Mouse (Mus musculus): ENCODE data around the gene Phxr2. TPM values are rescaled to one million over a fixed set of nuclear protein-coding genes. Genes with fewer than 3 reads are reported as not detected.
"Not testable (repeated sequence)": the region's sequence is repeated elsewhere in the genome, so short reads cannot be mapped to it uniquely, and the experiment has no call there.

Gene Phxr2
- polyA plus RNA-seq, 1 experiment from 2014 or later = not detected

GRCm38 (mm10) chr10:99168404-99168803, 42.3 kb upstream of the Phxr2 start:
- Histone ChIP-seq H3K4me1 (replicated peaks; ENCODE audit: control insufficient read depth, insufficient read depth, low read length) (peaks cover 3% of the 10 kb centered on the region; the same call in 1 of the 2 replicates), H3K4me2 (replicated peaks; ENCODE audit: low read depth) (no peak overlapping the region), H3K9ac (ENCODE audit: low read depth, low read length) (no peak overlapping the region), H3K27me3 (replicated peaks; ENCODE audit: control insufficient read depth, insufficient read depth, low read length) (no peaks in the 10 kb centered on the region), H3K9me3 (ENCODE audit: control insufficient read depth) (no peaks in the 10 kb centered on the region), H3K4me3 (ENCODE audit: low read depth, low read length) (no peak overlapping the region), H3K36me3 (ENCODE audit: control insufficient read depth, insufficient read depth) (no peaks in the 10 kb centered on the region), H3K27ac (ENCODE audit: low read depth, low read length) (no peak overlapping the region)
- TF ChIP-seq CTCF (IDR thresholded peaks at IDR 0.05; ENCODE audit: low read depth) = peak; percentile 49
- 77% methylated on average over 6 of the region's 6 CpGs for WGBS
- no peak for ATAC-seq

- Histone ChIP-seq H3K36me3 (ENCODE audit: control insufficient read depth, insufficient read depth) (no peaks in the 10 kb centered on the region), H3K27me3 (replicated peaks; ENCODE audit: control insufficient read depth, insufficient read depth, low read length) (no peaks in the 10 kb centered on the region), H3K4me3 (ENCODE audit: low read depth, low read length) (no peak overlapping the region), H3K9ac (ENCODE audit: low read depth, low read length) (no peak overlapping the region), H3K27ac (ENCODE audit: low read depth, low read length) (no peak overlapping the region), H3K4me1 (replicated peaks; ENCODE audit: control insufficient read depth, insufficient read depth, low read length) (peaks cover 3% of the 10 kb centered on the region; the same call in 1 of the 2 replicates), H3K9me3 (ENCODE audit: control insufficient read depth) (no peaks in the 10 kb centered on the region), H3K4me2 (replicated peaks; ENCODE audit: low read depth) (no peak overlapping the region)
- 63% methylated on average over 3 of the region's 3 CpGs for WGBS
- no peak for ATAC-seq
- TF ChIP-seq CTCF (IDR thresholded peaks at IDR 0.05; ENCODE audit: low read depth) = peak; percentile 64
Measured at GRCm38 (mm10) chr10:99166392-99166791, 40.3 kb upstream of the Phxr2 start.

- no peak overlapping the region for H3K27ac ChIP-seq (ENCODE audit: low read depth, low read length)
- no peak overlapping the region for H3K9ac ChIP-seq (ENCODE audit: low read depth, low read length)
- 26% methylated on average over 7 of the region's 7 CpGs for WGBS
- peaks cover 3% of the 10 kb centered on the region; the same call in 1 of the 2 replicates for H3K4me1 ChIP-seq (replicated peaks; ENCODE audit: control insufficient read depth, insufficient read depth, low read length)
- H3K27me3 ChIP-seq (replicated peaks; ENCODE audit: control insufficient read depth, insufficient read depth, low read length) = no peaks in the 10 kb centered on the region
- ATAC-seq = peak; percentile 64; the same call in 1 of the 2 replicates
- H3K4me2 ChIP-seq (replicated peaks; ENCODE audit: low read depth) = no peak overlapping the region
- H3K9me3 ChIP-seq (ENCODE audit: control insufficient read depth) = no peaks in the 10 kb centered on the region
- no peaks in the 10 kb centered on the region for H3K36me3 ChIP-seq (ENCODE audit: control insufficient read depth, insufficient read depth)
- no peak for TF ChIP-seq CTCF (IDR thresholded peaks at IDR 0.05; ENCODE audit: low read depth)
- no peak overlapping the region for H3K4me3 ChIP-seq (ENCODE audit: low read depth, low read length)
Measured at GRCm38 (mm10) chr10:99165751-99166282, 39.7 kb upstream of the Phxr2 start.

- no peak overlapping the region; the same call in 1 of the 2 replicates for H3K4me2 ChIP-seq (replicated peaks; ENCODE audit: low read depth)
- no peak overlapping the region for H3K27ac ChIP-seq (ENCODE audit: low read depth, low read length)
- WGBS = 46% methylated on average over 13 of the region's 13 CpGs
- ATAC-seq = no peak
- H3K4me3 ChIP-seq (ENCODE audit: low read depth, low read length) = no peak overlapping the region
- 0 out of 2 replicates have a peak, but pooled peaks cover 4% of the 10 kb centered on the region for H3K36me3 ChIP-seq (ENCODE audit: control insufficient read depth, insufficient read depth)
- no peaks in the 10 kb centered on the region for H3K9me3 ChIP-seq (ENCODE audit: control insufficient read depth)
- no peak overlapping the region for H3K9ac ChIP-seq (ENCODE audit: low read depth, low read length)
- no peaks in the 10 kb centered on the region for H3K27me3 ChIP-seq (replicated peaks; ENCODE audit: control insufficient read depth, insufficient read depth, low read length)
- TF ChIP-seq CTCF (IDR thresholded peaks at IDR 0.05; ENCODE audit: low read depth) = peak; percentile 79
- H3K4me1 ChIP-seq (replicated peaks; ENCODE audit: control insufficient read depth, insufficient read depth, low read length) = 0 out of 2 replicates have a peak, but pooled peaks cover under 1% of the 10 kb centered on the region
Measured at GRCm38 (mm10) chr10:99164871-99165477, 38.8 kb upstream of the Phxr2 start.

GRCm38 (mm10) chr10:99163002-99163401, 36.9 kb upstream of the Phxr2 start:
- H3K36me3 ChIP-seq (ENCODE audit: control insufficient read depth, insufficient read depth) = peaks cover 4% of the 10 kb centered on the region; the same call in 1 of the 2 replicates
- H3K9me3 ChIP-seq (ENCODE audit: control insufficient read depth) = no peaks in the 10 kb centered on the region
- H3K4me1 ChIP-seq (replicated peaks; ENCODE audit: control insufficient read depth, insufficient read depth, low read length) = no peaks in the 10 kb centered on the region
- H3K9ac ChIP-seq (ENCODE audit: low read depth, low read length) = no peak overlapping the region
- no peak for TF ChIP-seq CTCF (IDR thresholded peaks at IDR 0.05; ENCODE audit: low read depth)
- H3K4me3 ChIP-seq (ENCODE audit: low read depth, low read length) = no peak overlapping the region
- H3K4me2 ChIP-seq (replicated peaks; ENCODE audit: low read depth) = no peak overlapping the region
- no peak overlapping the region for H3K27ac ChIP-seq (ENCODE audit: low read depth, low read length)
- WGBS = 93% methylated on average over 5 of the region's 5 CpGs
- no peak for ATAC-seq
- H3K27me3 ChIP-seq (replicated peaks; ENCODE audit: control insufficient read depth, insufficient read depth, low read length) = no peaks in the 10 kb centered on the region

- ATAC-seq = no peak
- H3K27me3 ChIP-seq (replicated peaks; ENCODE audit: control insufficient read depth, insufficient read depth, low read length) = no peaks in the 10 kb centered on the region
- H3K4me3 ChIP-seq (ENCODE audit: low read depth, low read length) = no peak overlapping the region
- H3K4me2 ChIP-seq (replicated peaks; ENCODE audit: low read depth) = no peak overlapping the region
- H3K4me1 ChIP-seq (replicated peaks; ENCODE audit: control insufficient read depth, insufficient read depth, low read length) = no peaks in the 10 kb centered on the region
- peak; percentile 80 for TF ChIP-seq CTCF (IDR thresholded peaks at IDR 0.05; ENCODE audit: low read depth)
- 48% methylated on average over 8 of the region's 8 CpGs for WGBS
- H3K36me3 ChIP-seq (ENCODE audit: control insufficient read depth, insufficient read depth) = peaks cover 5% of the 10 kb centered on the region; the same call in 1 of the 2 replicates
- no peak overlapping the region for H3K9ac ChIP-seq (ENCODE audit: low read depth, low read length)
- H3K9me3 ChIP-seq (ENCODE audit: control insufficient read depth) = no peaks in the 10 kb centered on the region
- H3K27ac ChIP-seq (ENCODE audit: low read depth, low read length) = no peak overlapping the region
Measured at GRCm38 (mm10) chr10:99161987-99162582, 36.0 kb upstream of the Phxr2 start.

- not testable (repeated sequence) for H3K9ac ChIP-seq (ENCODE audit: low read depth, low read length); H3K4me3 ChIP-seq (ENCODE audit: low read depth, low read length); ATAC-seq; H3K9me3 ChIP-seq (ENCODE audit: control insufficient read depth); H3K4me2 ChIP-seq (replicated peaks; ENCODE audit: low read depth); H3K27ac ChIP-seq (ENCODE audit: low read depth, low read length); H3K4me1 ChIP-seq (replicated peaks; ENCODE audit: control insufficient read depth, insufficient read depth, low read length); H3K27me3 ChIP-seq (replicated peaks; ENCODE audit: control insufficient read depth, insufficient read depth, low read length)
- WGBS = 91% methylated on average over 9 of the region's 10 CpGs
- H3K36me3 ChIP-seq (ENCODE audit: control insufficient read depth, insufficient read depth) = peaks cover 14% of the 10 kb centered on the region; the same call in 1 of the 2 replicates
Measured at GRCm38 (mm10) chr10:99157697-99158096, 31.6 kb upstream of the Phxr2 start.
